Comparison of ENCODE assay signal across 16 mouse cellular contexts in genomic region chr15:49555793-49556192, GRCm38 (mm10).
DNase-seq lines count a peak whose midpoint lies in the region; ATAC-seq and TF ChIP-seq lines count a peak whose summit lies in the region.
"Had no signal": no experiment of that assay in that cellular context is flagged by ENCODE, and none has a peak within 500 bp of the region (broad histone marks: within the 10 kb centered on the region; RNA-seq: fewer than 3 reads in every experiment).

No protein-coding gene starts in this region.

- no peak for ATAC-seq in hindbrain, embryonic 16.5 days

- no peak for DNase-seq in layer of hippocampus, adult 2 months (ENCODE audit: low spot score in 2 of 2)
- no peak for DNase-seq in layer of hippocampus, adult 9-11 months
- peak; percentile 22 for DNase-seq in 416B (ENCODE audit: low read depth)
- no peak for DNase-seq in CH12.LX (ENCODE audit: extremely low read depth)
- DNase-seq in embryo, embryonic 11 days: peak; percentile 8
- no peak for DNase-seq in embryonic facial prominence, embryonic 10.5 days (ENCODE audit: low spot score)
- DNase-seq: adrenal gland, adult 2 months; cerebellum, adult 2 months; heart, adult 11 months; heart, postnatal 14 days; kidney, adult 11 months; kidney, postnatal 36 days; layer of hippocampus, postnatal 36 days; lung, adult 18-20 months; thymus, postnatal 36 days had no signal

- H3K27ac ChIP-seq in layer of hippocampus, adult 2 months: no peak overlapping the region
- no peak overlapping the region for H3K27ac ChIP-seq in CH12.LX (ENCODE audit: insufficient read depth, low read depth)
- no peak overlapping the region for H3K27ac ChIP-seq in embryonic facial prominence, embryonic 10.5 days (replicated peaks)
- no peak overlapping the region for H3K27ac ChIP-seq in hindbrain, embryonic 16.5 days (ENCODE audit: low read depth, low read length)

- H3K4me3 ChIP-seq in layer of hippocampus, adult 2 months: no peak overlapping the region
- H3K4me3 ChIP-seq in CH12.LX (replicated peaks in 1 of 3; ENCODE audit: low read depth in 2 of 3, low read length in 2 of 3, poor library complexity in 1 of 3): no peak overlapping the region
- no peak overlapping the region for H3K4me3 ChIP-seq in embryonic facial prominence, embryonic 10.5 days
- H3K4me3 ChIP-seq in hindbrain, embryonic 16.5 days (ENCODE audit: low read length): no peak overlapping the region

- no peaks in the 10 kb centered on the region for H3K27me3 ChIP-seq in CH12.LX (replicated peaks)
- H3K27me3 ChIP-seq in embryonic facial prominence, embryonic 10.5 days (replicated peaks; ENCODE audit: low read depth, poor library complexity, severe bottlenecking): no peaks in the 10 kb centered on the region
- no peaks in the 10 kb centered on the region for H3K27me3 ChIP-seq in hindbrain, embryonic 16.5 days (replicated peaks; ENCODE audit: control insufficient read depth, insufficient read depth, low read length)

- no peak overlapping the region for H3K4me2 ChIP-seq in CH12.LX (ENCODE audit: insufficient read depth, low read depth, poor library complexity, severe bottlenecking)
- no peak overlapping the region for H3K4me2 ChIP-seq in hindbrain, embryonic 16.5 days (ENCODE audit: low read length)

- H3K9ac ChIP-seq in CH12.LX (ENCODE audit: insufficient read depth, low read depth): no peak overlapping the region
- no peak overlapping the region for H3K9ac ChIP-seq in hindbrain, embryonic 16.5 days (ENCODE audit: low read depth, low read length)

- H3K36me3 ChIP-seq in CH12.LX (replicated peaks in 1 of 2; ENCODE audit: control insufficient read depth in 1 of 2, insufficient read depth in 1 of 2, low read length in 1 of 2): no peaks in the 10 kb centered on the region
- no peaks in the 10 kb centered on the region for H3K36me3 ChIP-seq in embryonic facial prominence, embryonic 10.5 days (replicated peaks)
- H3K36me3 ChIP-seq in hindbrain, embryonic 16.5 days (ENCODE audit: control insufficient read depth, insufficient read depth, low read length): no peaks in the 10 kb centered on the region

- 27% methylated on average over 2 of the region's 2 CpGs for WGBS in embryonic facial prominence, embryonic 10.5 days
- 38% methylated on average over 2 of the region's 2 CpGs for WGBS in hindbrain, embryonic 16.5 days

- no peak for TF ChIP-seq EP300 in CH12.LX (IDR thresholded peaks at IDR 0.05; ENCODE audit: low read length)

- peak; percentile 68 for TF ChIP-seq CTCF in layer of hippocampus, adult 2 months (conservative IDR thresholded peaks at IDR 0.05)
- peak in 1 of 2 experiments; percentile 22; a peak in 2 of 4 replicates for TF ChIP-seq CTCF in CH12.LX (conservative IDR thresholded peaks at IDR 0.05 in 1 of 2, IDR thresholded peaks at IDR 0.05 in 1 of 2; ENCODE audit: low read depth in 2 of 2, low read length in 2 of 2)

- in situ Hi-C loops in CH12.LX (cut with MboI; ENCODE audit: low pct_ligation_motif_present, low pct_unique_long_range_greater_than_20kb, low sequenced_read_pairs): no loop called here

- TF ChIP-seq POLR2A in CH12.LX (IDR thresholded peaks at IDR 0.05; ENCODE audit: low read depth, low read length): no peak

- dilution Hi-C loops in CH12.LX (cut with MboI; ENCODE audit: extremely low pct_ligation_motif_present, extremely low pct_unique_long_range_greater_than_20kb, low sequenced_read_pairs): no loop called here

- peaks cover 38% of the 10 kb centered on the region for H3K9me3 ChIP-seq in CH12.LX (replicated peaks; ENCODE audit: low read length)
- no peaks in the 10 kb centered on the region for H3K9me3 ChIP-seq in embryonic facial prominence, embryonic 10.5 days
- H3K9me3 ChIP-seq in hindbrain, embryonic 16.5 days (ENCODE audit: control insufficient read depth, low read length): no peaks in the 10 kb centered on the region

- no peaks in the 10 kb centered on the region for H3K79me2 ChIP-seq in CH12.LX (replicated peaks; ENCODE audit: control insufficient read depth, extremely low read depth, insufficient read depth, poor library complexity, severe bottlenecking)

- TF ChIP-seq RAD21 in CH12.LX (IDR thresholded peaks at IDR 0.05; ENCODE audit: low read depth, low read length): peak; percentile 22

- H3K4me1 ChIP-seq in CH12.LX (ENCODE audit: control insufficient read depth in 1 of 2, insufficient read depth in 2 of 2): no peaks in the 10 kb centered on the region
- no peaks in the 10 kb centered on the region for H3K4me1 ChIP-seq in embryonic facial prominence, embryonic 10.5 days
- H3K4me1 ChIP-seq in hindbrain, embryonic 16.5 days (ENCODE audit: control insufficient read depth, insufficient read depth, low read depth, low read length): no peaks in the 10 kb centered on the region

TF ChIP-seq in CH12.LX, 34 proteins besides CTCF, POLR2A, EP300 and RAD21:
- TF ChIP-seq MXI1 (IDR thresholded peaks at IDR 0.05; ENCODE audit: low read depth, low read length) (no peak), SMC3 (IDR thresholded peaks at IDR 0.05; ENCODE audit: low read depth, low read length) (no peak), TBP (conservative IDR thresholded peaks at IDR 0.05; ENCODE audit: low read depth, low read length) (no peak), E2F4 (IDR thresholded peaks at IDR 0.05; ENCODE audit: insufficient replicate concordance, low read depth, low read length) (no peak), USF1 (IDR thresholded peaks at IDR 0.05; ENCODE audit: low read depth, low read length) (no peak), PAX5 (IDR thresholded peaks at IDR 0.05; ENCODE audit: low read length) (no peak)

Comparison
In these comparisons a context has a peak if more than half of its experiments do, and no peak if none do; other contexts are left out.
1. DNase-seq: peak in 416B (single experiment) and embryo, embryonic 11 days (single experiment); none in layer of hippocampus, adult 2 months (0 of 2), layer of hippocampus, adult 9-11 months (single experiment), CH12.LX (single experiment) and embryonic facial prominence, embryonic 10.5 days (single experiment).